Mouse (Mus musculus): ENCODE data around the gene Rnasel. TPM values are rescaled to one million over a fixed set of nuclear protein-coding genes. Genes with fewer than 3 reads are reported as not detected.

The Rnasel gene
- 636 TPM for polyA plus RNA-seq (2014; fragmentation: Illumina TruSeq; extraction: RNeasy Lipid Tissue Mini Kit (QIAGEN cat#74804); ENCODE audit: low read depth, low replicate concordance)

DNA sequence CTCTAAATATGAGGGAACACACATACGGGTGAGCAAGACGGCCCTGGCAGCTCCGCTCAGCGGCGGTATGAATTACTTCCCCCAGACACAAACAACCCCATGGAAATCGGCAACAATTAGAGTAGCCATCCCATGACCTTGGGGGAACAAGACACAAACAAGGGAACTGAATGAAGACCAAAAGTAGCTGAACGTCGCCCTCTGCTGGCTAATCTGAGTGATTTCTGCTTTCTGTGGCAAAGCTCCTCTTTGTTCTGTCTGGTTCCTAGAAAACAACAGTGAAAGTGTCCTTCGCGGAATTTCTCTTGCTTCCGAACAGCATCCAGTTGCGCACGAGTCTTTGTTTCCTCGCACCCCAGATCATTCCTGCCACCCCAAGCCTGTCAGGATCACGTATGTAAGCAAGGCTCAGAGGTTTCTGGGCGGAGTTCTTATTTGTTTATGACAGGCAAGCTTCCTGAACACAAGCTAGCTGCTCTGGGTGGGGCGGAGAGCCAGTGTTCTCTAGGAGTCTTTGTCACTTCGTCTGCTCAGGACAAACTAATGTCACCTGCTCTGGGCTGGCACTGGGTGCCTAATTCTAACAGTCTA is at the start of gene Rnasel:
Rnasel (plus strand) TSS at position 216 of the 591 bp plus-strand sequence.

DNA sequence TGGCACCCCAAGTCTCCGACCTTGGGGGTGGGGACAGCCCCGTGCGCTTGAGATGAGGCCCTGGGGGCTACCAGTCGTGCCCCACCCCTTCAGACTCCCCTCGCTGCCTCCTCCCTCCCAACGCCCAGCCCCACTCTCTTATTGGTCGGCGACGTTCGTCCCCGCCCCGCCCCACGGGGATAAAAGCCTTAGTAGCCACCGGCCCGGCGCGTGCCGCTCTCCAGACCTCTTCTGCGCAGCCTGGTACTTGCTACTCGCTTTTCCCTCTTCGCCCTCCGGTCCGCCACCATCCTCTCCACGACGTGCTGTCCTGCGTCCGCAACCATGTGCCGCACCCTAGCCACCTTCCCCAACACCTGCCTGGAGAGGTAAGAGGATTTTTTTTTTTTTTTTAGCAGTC is 9.1 kb upstream of the Rnasel start, which contains the start of gene Rgs16:
Rgs16 (plus strand) TSS at position 205 of the 400 bp plus-strand sequence.

Other genes with a start within 250 kb of the Rnasel start
- 2.6 TPM for gene Npl, start 199.4 kb upstream of the Rnasel start, polyA plus RNA-seq (2014; fragmentation: Illumina TruSeq; extraction: RNeasy Lipid Tissue Mini Kit (QIAGEN cat#74804); ENCODE audit: low read depth, low replicate concordance)
- gene Rgs8, start 96.4 kb upstream of the Rnasel start, polyA plus RNA-seq (2014; fragmentation: Illumina TruSeq; extraction: RNeasy Lipid Tissue Mini Kit (QIAGEN cat#74804); ENCODE audit: low read depth, low replicate concordance) = 0.69 TPM
- 1.4 TPM for gene Rgs16, start 9.1 kb upstream of the Rnasel start, polyA plus RNA-seq (2014; fragmentation: Illumina TruSeq; extraction: RNeasy Lipid Tissue Mini Kit (QIAGEN cat#74804); ENCODE audit: low read depth, low replicate concordance)
- gene Rgsl1, start 94.7 kb downstream of the Rnasel start, polyA plus RNA-seq (2014; fragmentation: Illumina TruSeq; extraction: RNeasy Lipid Tissue Mini Kit (QIAGEN cat#74804); ENCODE audit: low read depth, low replicate concordance) = 0.63 TPM
- gene Teddm1b, start 124.9 kb downstream of the Rnasel start, polyA plus RNA-seq (2014; fragmentation: Illumina TruSeq; extraction: RNeasy Lipid Tissue Mini Kit (QIAGEN cat#74804); ENCODE audit: low read depth, low replicate concordance) = not detected
- not detected for gene Teddm1a, start 142.3 kb downstream of the Rnasel start, polyA plus RNA-seq (2014; fragmentation: Illumina TruSeq; extraction: RNeasy Lipid Tissue Mini Kit (QIAGEN cat#74804); ENCODE audit: low read depth, low replicate concordance)
- gene Glul, start 150.5 kb downstream of the Rnasel start, polyA plus RNA-seq (2014; fragmentation: Illumina TruSeq; extraction: RNeasy Lipid Tissue Mini Kit (QIAGEN cat#74804); ENCODE audit: low read depth, low replicate concordance) = 435 TPM
- 1.1 TPM for gene Teddm2, start 150.8 kb downstream of the Rnasel start, polyA plus RNA-seq (2014; fragmentation: Illumina TruSeq; extraction: RNeasy Lipid Tissue Mini Kit (QIAGEN cat#74804); ENCODE audit: low read depth, low replicate concordance)

All from sigmoid colon, adult 10 weeks (tissue).